Mouse (Mus musculus): Measurements from ENCODE around the gene Inpp5a.
"Not testable (repeated sequence)": the region's sequence is repeated elsewhere in the genome, so short reads cannot be mapped to it uniquely, and the experiment has no call there.

Inpp5a gene

GRCm38 (mm10) chr7:139400926-139401325 lies 12.0 kb downstream of the Inpp5a start:
- no peak for DNase-seq

DNA sequence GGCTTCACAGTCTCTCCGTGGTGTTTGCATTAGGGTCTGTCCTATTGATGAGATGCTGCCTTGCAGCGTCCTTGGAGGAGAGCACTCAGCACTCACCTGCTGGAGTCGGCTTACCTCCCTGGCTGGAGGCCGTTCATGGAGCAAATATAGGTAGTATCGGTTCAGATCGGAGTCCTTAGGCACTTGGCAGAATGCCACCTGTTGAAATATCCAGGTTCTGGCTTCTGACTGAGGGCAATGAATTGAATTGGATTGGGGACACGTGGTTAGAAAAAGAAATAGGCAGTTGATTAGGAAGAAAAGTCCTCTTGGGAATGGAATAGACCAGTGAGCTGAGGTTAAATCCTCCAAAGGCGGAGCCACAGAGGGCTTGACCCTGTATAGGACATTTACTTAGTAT lies 12.9 kb downstream of the Inpp5a start:
- no peak for DNase-seq

DNA sequence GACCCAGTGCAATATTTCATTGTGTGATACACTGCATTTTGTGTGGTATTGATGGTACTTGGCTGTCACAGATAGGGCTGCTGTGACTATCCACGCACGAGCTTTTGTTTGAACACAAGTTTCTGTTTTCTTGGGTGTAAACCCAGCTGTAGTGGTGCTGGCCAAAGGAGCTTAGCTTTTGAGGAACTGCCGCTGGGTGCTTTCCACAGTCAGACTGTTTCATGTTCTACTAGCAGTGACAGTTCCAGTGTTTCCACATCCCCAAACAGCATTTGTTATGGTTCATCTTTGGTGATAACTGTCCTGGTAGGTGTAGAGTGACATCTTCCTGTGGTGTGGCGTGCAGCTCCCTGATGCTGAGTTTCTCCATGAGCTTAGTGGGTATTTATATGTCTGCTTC lies 13.8 kb downstream of the Inpp5a start:
- no peak for DNase-seq

DNA sequence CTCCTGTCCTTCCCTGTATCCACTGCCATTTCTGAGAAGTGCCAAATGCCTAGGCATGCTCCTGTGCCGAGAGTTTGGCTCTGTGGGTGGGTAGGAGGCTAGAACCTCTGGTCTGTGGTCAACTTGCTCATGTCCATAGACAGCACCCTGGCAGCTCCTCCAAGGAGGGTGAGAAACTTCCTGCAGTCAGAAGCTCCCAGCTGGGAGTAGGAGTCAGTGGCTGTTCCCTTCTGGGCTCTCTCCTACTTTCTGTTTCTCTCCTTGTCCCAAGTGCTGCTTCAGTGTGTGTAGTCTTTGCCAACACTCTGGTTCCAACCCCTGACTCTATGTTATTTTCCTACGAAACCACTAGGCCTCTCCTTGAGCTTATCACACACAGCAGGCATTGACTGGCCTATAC lies 17.7 kb downstream of the Inpp5a start:
- no peak for DNase-seq

- peak; percentile 77 to 78 for DNase-seq
These were observed 19.1 kb downstream of the Inpp5a start for GRCm38 (mm10) chr7:139407966-139408365.

GRCm38 (mm10) chr7:139409903-139410302 lies 21.0 kb downstream of the Inpp5a start:
- peak in 1 of 2 experiments; percentile 8 for DNase-seq

- peak in 1 of 2 experiments; percentile 21 for DNase-seq
These were observed 23.5 kb downstream of the Inpp5a start for GRCm38 (mm10) chr7:139412223-139412950.

DNA sequence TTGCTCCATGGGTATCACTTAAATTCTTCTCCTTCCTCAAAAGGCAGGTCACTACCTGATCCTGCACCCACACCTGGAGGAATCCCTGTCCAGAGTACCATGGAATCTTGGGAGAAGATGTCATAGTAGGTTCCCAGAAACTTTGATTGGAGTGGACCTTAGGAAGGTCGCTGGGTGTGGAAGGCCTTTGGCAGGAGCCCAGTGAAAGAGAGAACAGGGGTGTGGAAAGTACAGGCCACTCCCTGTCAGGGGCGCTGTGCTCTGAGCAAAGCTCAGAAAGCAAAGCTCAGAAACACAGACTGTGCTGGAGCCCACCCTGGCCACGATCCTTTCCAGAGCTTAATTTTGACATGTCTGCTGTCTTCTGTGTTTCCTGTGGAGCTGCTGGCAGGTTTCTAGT lies 24.5 kb downstream of the Inpp5a start:
- peak in 1 of 2 experiments; percentile 4 for DNase-seq

DNA sequence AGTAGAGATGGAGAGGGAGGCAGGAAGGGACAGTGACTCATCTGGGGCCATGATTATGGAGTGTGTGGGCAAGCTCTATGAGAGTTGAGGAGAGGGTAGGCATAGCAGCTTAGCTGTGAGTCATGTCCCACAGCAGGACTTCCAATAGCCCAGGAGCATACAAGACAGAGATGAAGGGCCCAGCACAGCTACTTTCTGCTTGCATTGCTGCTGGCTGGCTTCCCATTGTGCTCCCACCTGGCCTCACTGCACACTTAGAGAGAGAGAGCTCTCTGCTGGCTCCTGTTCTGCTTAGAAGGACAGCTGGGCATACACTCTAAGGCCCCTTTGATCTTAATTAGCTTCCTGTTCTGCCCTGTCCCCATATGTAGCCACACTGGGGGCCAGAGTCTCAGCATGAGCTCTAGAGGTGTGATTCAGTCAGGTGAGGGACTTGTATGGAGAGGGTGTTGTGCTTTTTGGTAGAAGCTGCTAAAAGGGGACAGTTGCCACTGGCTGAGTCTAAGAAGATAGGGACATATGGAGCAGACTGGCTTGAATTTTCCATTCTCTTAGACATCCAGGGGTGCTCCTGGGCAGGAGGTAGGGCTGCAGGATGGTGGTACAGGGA lies 26.8 kb downstream of the Inpp5a start:
- peak; percentile 58 to 61 for DNase-seq

GRCm38 (mm10) chr7:139418371-139418770 lies 29.5 kb downstream of the Inpp5a start:
- DNase-seq, result peak in 1 of 2 experiments; percentile 6

GRCm38 (mm10) chr7:139422827-139423226 lies 33.9 kb downstream of the Inpp5a start:
- peak in 1 of 2 experiments; percentile 2 for DNase-seq

- DNase-seq, result peak in 1 of 2 experiments; percentile 25
These were observed 45.4 kb downstream of the Inpp5a start for GRCm38 (mm10) chr7:139434095-139434830.

GRCm38 (mm10) chr7:139434931-139435330 lies 46.0 kb downstream of the Inpp5a start:
- not testable (repeated sequence) for DNase-seq

DNA sequence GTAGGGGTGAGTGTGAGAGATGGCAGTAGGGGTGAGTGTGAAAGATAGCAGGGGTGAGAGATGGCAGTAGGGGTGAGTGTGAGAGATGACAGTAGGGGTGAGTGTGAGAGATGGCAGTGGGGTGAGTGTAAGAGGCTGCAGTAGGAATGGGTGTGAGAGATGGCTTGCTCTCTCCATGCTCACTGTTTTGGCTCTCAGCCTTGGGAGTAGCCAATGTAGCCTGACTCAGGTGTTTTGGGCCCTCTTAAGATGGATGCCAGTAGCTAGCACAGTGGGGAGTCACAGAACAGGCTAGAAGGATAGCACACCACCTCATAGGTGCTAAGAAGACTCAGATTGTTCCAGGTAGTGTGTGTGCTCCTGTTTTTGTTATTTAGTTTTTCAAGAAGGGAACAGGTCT lies 46.8 kb downstream of the Inpp5a start:
- no peak for DNase-seq

GRCm38 (mm10) chr7:139436951-139437350 lies 48.0 kb downstream of the Inpp5a start:
- DNase-seq, result no peak

DNA sequence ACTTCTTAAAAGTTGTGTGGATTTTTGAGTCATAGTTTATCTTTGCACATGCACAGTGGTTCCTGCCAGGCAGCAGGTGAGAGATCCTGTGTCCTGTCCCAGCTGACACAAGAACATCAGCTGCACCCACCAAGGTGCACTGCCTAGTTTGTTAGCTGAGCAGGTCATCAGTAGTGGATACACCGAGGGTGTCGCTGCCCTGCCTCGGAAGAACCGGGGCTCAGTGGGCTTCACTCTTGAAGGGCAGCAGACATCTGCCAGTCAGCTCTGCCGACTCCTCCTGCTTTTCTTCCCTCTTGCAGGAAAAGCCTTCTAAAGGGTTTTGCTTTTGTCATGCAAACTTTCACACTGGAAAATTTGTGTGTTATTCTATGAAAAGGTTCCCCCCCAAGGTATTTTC lies 48.6 kb downstream of the Inpp5a start:
- DNase-seq, result no peak

GRCm38 (mm10) chr7:139437926-139438600 lies 49.2 kb downstream of the Inpp5a start:
- DNase-seq, result peak; percentile 65 to 74

- no peak for DNase-seq
These were observed 49.7 kb downstream of the Inpp5a start for GRCm38 (mm10) chr7:139438601-139438945.

DNA sequence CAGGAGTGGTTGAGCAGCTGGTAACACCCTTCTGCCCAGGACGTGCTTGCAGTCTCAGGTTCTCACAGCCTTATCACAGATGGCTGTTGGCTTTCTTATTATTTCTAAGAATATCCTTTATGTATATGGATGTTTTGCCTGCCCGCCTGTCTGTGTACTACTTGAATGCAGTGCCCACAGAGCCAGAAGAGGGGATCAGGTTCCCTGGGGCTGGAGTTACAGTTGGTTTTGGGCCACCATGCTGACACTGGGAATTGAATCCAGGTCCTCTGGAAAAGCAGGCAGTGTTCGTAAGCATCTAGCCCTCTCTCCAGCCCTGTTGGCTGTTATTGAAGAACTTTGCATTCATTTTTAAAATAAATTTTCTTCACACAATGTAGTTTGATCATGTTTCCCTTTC lies 50.1 kb downstream of the Inpp5a start:
- DNase-seq, result no peak

- no peak for DNase-seq
These were observed 51.3 kb downstream of the Inpp5a start for GRCm38 (mm10) chr7:139439922-139440895.

- DNase-seq, result no peak
These were observed 52.1 kb downstream of the Inpp5a start for GRCm38 (mm10) chr7:139441022-139441421.

GRCm38 (mm10) chr7:139441761-139442211 lies 52.9 kb downstream of the Inpp5a start:
- peak in 1 of 2 experiments; percentile 41 for DNase-seq
